Mouse (Mus musculus) urinary bladder, postnatal 4 days (tissue): Measurements from ENCODE around the gene Map3k1.
"Not testable (repeated sequence)": the region's sequence is repeated elsewhere in the genome, so short reads cannot be mapped to it uniquely, and the experiment has no call there.

ENCODE experiments used
- DNase-seq, 2 experiments: peaks; one replicate each; pipeline ENCODE4 v3.0.0; 2021 to 2022; ENCODE audit warnings: low spot score in 2 of 2

Gene Map3k1

DNA sequence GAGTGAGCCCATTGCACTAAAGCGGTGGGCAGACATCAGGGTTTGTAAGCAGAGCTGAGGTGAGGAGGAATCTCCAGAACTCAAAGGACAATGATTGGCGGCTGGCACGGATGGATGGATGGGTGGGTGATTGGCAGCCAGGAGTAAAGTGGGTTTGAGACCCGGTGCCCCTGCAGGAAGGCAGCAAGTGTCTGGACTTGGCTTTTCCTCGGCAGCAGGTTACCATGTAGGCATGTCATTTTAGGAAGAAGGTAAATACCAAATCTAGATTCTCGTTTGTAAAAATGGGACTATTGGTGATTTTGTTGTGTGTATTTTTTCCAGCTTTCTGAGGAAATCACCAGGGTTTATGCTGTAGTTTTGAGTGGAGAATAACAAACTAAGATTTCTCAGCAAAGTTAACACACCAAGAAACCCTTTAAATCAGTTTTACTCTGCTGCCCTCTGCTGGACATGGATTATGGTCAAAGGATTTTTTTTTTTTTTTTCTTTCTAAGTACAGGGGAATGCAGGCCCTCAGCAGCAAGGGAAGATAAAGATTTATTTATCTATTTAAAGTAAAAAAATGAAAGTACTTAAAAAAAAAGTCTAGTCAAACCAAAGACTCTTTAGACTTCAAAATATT lies 66.7 kb downstream of the Map3k1 start:
- no peak for DNase-seq

DNA sequence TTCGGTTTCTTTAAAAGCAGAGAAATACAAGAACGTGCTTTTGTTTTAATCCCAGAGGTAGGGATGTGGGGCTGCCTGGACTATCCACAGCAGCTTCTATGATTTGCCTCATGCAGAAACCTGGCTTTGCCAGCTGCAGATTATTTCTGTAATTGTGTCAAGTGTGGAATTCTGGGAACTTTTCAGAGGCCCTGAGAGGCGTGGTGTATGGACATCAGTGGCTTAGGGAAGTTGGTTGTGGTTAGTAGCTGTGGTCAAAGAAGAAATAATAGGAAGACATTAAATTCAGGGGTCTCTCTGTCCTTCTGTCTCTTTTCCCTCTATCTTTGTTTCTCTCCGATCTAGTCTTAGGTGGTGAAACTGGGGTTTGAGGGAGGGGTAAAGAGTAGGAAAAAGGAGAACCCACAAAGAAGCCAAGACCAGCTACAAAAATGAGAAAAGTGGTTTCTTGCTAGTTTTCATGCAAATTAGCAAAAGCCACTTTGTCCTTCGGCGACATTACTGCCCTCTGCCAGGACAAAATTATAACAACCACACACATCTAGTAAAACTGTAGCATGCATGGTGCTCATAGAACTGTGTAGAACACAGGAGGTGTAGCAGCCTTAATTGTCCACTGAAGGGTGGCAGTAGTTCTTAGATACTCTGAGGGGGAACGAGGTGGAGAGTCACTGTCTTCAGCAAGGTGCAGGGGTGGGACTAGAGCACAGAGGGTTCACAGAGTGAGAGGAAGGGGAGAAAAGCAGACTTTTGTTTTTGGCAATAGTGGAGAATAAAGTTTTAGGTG lies 67.4 kb downstream of the Map3k1 start:
- DNase-seq, result no peak

DNA sequence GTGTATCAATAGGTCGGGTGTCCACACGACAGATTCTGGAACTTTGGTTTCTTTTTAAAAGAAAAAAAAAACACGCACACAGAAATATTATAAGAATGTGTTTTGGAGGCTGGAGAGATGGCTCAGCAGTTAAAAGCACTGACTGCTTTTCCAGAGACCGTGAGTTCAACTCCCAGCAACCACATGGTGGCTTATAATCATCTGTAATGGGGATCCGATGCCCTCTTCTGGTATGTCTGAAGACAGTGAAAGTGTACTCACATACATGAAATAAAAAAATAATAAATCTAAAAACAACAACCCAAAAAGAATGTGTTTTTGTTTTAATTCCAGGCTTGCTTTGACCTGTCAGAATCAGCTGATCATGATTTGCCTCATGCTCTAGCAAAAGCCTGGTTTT lies 81.9 kb downstream of the Map3k1 start:
- no peak for DNase-seq

GRCm38 (mm10) chr13:111725165-111726077 lies 83.4 kb downstream of the Map3k1 start:
- peak; percentile 95 to 97 for DNase-seq

DNA sequence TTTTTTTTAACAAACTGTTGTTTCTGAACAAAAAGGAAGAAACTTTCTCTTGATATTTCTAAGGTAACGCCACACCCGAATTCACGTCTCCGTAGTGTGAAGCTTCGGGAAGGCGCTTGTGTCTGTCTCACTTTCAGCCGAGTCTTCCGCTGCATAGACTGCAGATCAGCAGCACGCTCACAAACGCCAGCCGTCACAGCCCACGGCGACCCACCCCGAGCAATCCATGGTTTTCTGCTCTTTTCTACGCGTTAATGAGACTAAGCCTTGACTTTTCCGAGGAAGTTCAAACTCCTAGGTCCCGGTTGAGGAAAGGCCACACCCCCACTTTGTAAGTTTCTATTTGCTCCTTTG lies 84.0 kb downstream of the Map3k1 start:
- no peak for DNase-seq

DNA sequence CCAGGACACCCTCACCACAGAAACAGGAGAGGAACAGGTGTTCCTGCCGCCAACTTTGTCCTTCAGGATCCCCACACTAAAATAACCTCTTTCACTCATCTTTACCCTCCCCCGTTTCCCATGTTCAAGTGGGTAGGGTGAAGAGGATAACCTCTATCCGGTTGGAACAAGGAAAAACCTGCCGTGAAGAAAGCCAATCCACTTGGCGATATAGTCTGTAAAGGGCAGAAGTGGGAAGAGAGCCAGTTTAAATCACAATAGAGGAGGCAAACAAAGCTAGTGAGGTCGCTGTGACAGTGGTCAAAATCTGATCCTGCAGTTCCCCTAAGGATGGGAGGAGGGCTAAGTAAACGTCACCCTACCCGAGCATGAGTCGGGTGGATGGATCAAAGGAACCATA lies 89.1 kb downstream of the Map3k1 start:
- DNase-seq, result no peak

- DNase-seq, result no peak
Measured at GRCm38 (mm10) chr13:111710531-111710930, 98.3 kb downstream of the Map3k1 start.

GRCm38 (mm10) chr13:111703952-111704351 lies 104.8 kb downstream of the Map3k1 start:
- DNase-seq, result not testable (repeated sequence)

- no peak for DNase-seq
Measured at GRCm38 (mm10) chr13:111703396-111703795, 105.4 kb downstream of the Map3k1 start.
